In genomic region chr19:40272674-40273073, GRCm38 (mm10) we compare ENCODE assay signal across 26 mouse cellular contexts. TPM values are rescaled to one million over a fixed set of nuclear protein-coding genes. Genes with fewer than 3 reads are reported as not detected.
A peak's percentile ranks its signal among the peaks of the same experiment; 100 is the strongest.
DNase-seq lines count a peak whose midpoint lies in the region; ATAC-seq lines count a peak whose summit lies in the region.
"Had no signal": no experiment of that assay in that cellular context is flagged by ENCODE, and none has a peak within 500 bp of the region (broad histone marks: within the 10 kb centered on the region; RNA-seq: fewer than 3 reads in every experiment).

No protein-coding gene starts in this region.

- H3K4me3 ChIP-seq in hindbrain, embryonic 10.5 days = no peak overlapping the region
- no peak overlapping the region for H3K4me3 ChIP-seq in hindbrain, embryonic 13.5 days
- no peak overlapping the region for H3K4me3 ChIP-seq in hindbrain, embryonic 12.5 days
- H3K4me3 ChIP-seq: erythroblast, embryonic 14.5 days; left cerebral cortex, adult 2 months; limb, embryonic 15.5 days; midbrain, embryonic 15.5 days had no signal

- no peaks in the 10 kb centered on the region for H3K9me3 ChIP-seq in hindbrain, embryonic 10.5 days
- no peaks in the 10 kb centered on the region for H3K9me3 ChIP-seq in hindbrain, embryonic 13.5 days
- H3K9me3 ChIP-seq in hindbrain, embryonic 12.5 days (replicated peaks) = no peaks in the 10 kb centered on the region
- H3K9me3 ChIP-seq: embryonic facial prominence, embryonic 13.5 days; heart, embryonic 15.5 days; limb, embryonic 15.5 days; midbrain, embryonic 15.5 days had no signal

- peaks cover 30% of the 10 kb centered on the region for H3K4me1 ChIP-seq in hindbrain, embryonic 10.5 days (replicated peaks)
- peaks cover 16% of the 10 kb centered on the region for H3K4me1 ChIP-seq in hindbrain, embryonic 13.5 days (replicated peaks)
- peaks cover 7% of the 10 kb centered on the region; the same call in 1 of the 2 replicates for H3K4me1 ChIP-seq in hindbrain, embryonic 12.5 days

- WGBS in hindbrain, embryonic 10.5 days = 21% methylated on average over 13 of the region's 13 CpGs
- 12% methylated on average over 13 of the region's 13 CpGs for WGBS in hindbrain, embryonic 13.5 days
- 16% methylated on average over 13 of the region's 13 CpGs for WGBS in hindbrain, embryonic 12.5 days

- no peaks in the 10 kb centered on the region for H3K36me3 ChIP-seq in hindbrain, embryonic 10.5 days
- H3K36me3 ChIP-seq in hindbrain, embryonic 13.5 days = no peaks in the 10 kb centered on the region
- H3K36me3 ChIP-seq in hindbrain, embryonic 12.5 days = no peaks in the 10 kb centered on the region
- H3K36me3 ChIP-seq: embryonic facial prominence, embryonic 13.5 days; heart, embryonic 15.5 days; limb, embryonic 15.5 days; midbrain, embryonic 15.5 days had no signal

- no peak overlapping the region for H3K9ac ChIP-seq in hindbrain, embryonic 13.5 days
- no peak overlapping the region for H3K9ac ChIP-seq in hindbrain, embryonic 12.5 days
- H3K9ac ChIP-seq: embryonic facial prominence, embryonic 13.5 days; forebrain, postnatal 0 days; heart, embryonic 15.5 days; limb, embryonic 15.5 days; liver, embryonic 14.5 days; lung, embryonic 14.5 days; midbrain, embryonic 15.5 days had no signal

- H3K4me2 ChIP-seq in hindbrain, embryonic 13.5 days = no peak overlapping the region
- H3K4me2 ChIP-seq in hindbrain, embryonic 12.5 days (replicated peaks) = no peak overlapping the region
- H3K4me2 ChIP-seq: embryonic facial prominence, embryonic 13.5 days; limb, embryonic 15.5 days; midbrain, embryonic 15.5 days had no signal

- ATAC-seq in hindbrain, embryonic 13.5 days (ENCODE audit: low FRiP score) = no peak
- no peak for ATAC-seq in activated CD4-positive, CD25-positive, alpha-beta regulatory T cell, adult 4 months
- no peak for ATAC-seq in hindbrain, embryonic 12.5 days (ENCODE audit: low FRiP score)
- ATAC-seq: forebrain, postnatal 0 days; midbrain, embryonic 15.5 days had no signal

- H3K27ac ChIP-seq in hindbrain, embryonic 10.5 days = no peak overlapping the region
- no peak overlapping the region for H3K27ac ChIP-seq in hindbrain, embryonic 13.5 days
- no peak overlapping the region for H3K27ac ChIP-seq in hindbrain, embryonic 12.5 days
- H3K27ac ChIP-seq: embryonic facial prominence, embryonic 13.5 days; heart, embryonic 15.5 days; left cerebral cortex, adult 2 months; limb, embryonic 15.5 days; liver, embryonic 14.5 days; midbrain, embryonic 15.5 days had no signal

- peaks cover 47% of the 10 kb centered on the region for H3K27me3 ChIP-seq in hindbrain, embryonic 10.5 days (ENCODE audit: insufficient read depth, poor library complexity, severe bottlenecking)
- H3K27me3 ChIP-seq in hindbrain, embryonic 13.5 days = peaks cover 41% of the 10 kb centered on the region
- H3K27me3 ChIP-seq in hindbrain, embryonic 12.5 days = peaks cover 36% of the 10 kb centered on the region
- H3K27me3 ChIP-seq: heart, embryonic 15.5 days had no signal

- peak; percentile 37 for DNase-seq in hindbrain, embryonic 10.5 days (ENCODE audit: low spot score)
- DNase-seq in ES-CJ7 (ENCODE audit: low read depth, low spot score) = peak; percentile 85
- peak; percentile 87 for DNase-seq in ZHBTc4 (ENCODE audit: low read depth, low spot score)
- DNase-seq in retina, embryonic 14.5 days (ENCODE audit: low spot score) = peak; percentile 32
- DNase-seq: B cell, adult 2 months; cerebellum, adult 11 months; cerebellum, adult 9-11 months; forebrain, postnatal 0 days; gastrocnemius, postnatal 36 days; heart, postnatal 36 days; kidney, adult 11 months; kidney, postnatal 4 days; lung, embryonic 14.5 days; right cerebral cortex, postnatal 25 days; spleen, adult 18-20 months; thymus, postnatal 14 days had no signal

RNA-seq across cellular contexts. Expression of gene Pdlim1, which starts 1.0 kb away (rescaled TPM):
- 105 and 123 TPM in 2 replicates for polyA plus RNA-seq in hindbrain, embryonic 10.5 days (2016; fragmentation: Nextera tagmentation; extraction: Ambion mirVana)
- polyA plus RNA-seq in hindbrain, embryonic 13.5 days (2015; fragmentation: Nextera tagmentation; extraction: Ambion mirVana) = 13.8 and 14.7 TPM in 2 replicates
- polyA plus RNA-seq in activated CD4-positive, CD25-positive, alpha-beta regulatory T cell, adult 4 months (2017; shearing (Covaris generic)) = 100 to 1,000 TPM; 169 to 193 TPM
- 49.0 and 55.3 TPM in 2 replicates for polyA plus RNA-seq in hindbrain, embryonic 12.5 days (2016; fragmentation: Nextera tagmentation; extraction: Ambion mirVana)

Comparison
In these comparisons a context has a peak if more than half of its experiments do, and no peak if none do; other contexts are left out.
1. DNase-seq: peak in every context shown above with its lines; median percentile 87 in ZHBTc4; 85 in ES-CJ7; 37 in hindbrain, embryonic 10.5 days; 32 in retina, embryonic 14.5 days.